Mouse (Mus musculus) adrenal gland, adult (tissue): ENCODE data around the gene BC049730.

Source experiments
- DNase-seq, 2 experiments: peaks; one replicate each; pipeline ENCODE4 v3.0.0; 2022 to 2023; ENCODE audit warnings: low spot score in 1 of 2; ENCODE audit not compliant: inconsistent age in 2 of 2

Gene BC049730

GRCm38 (mm10) chr7:24761161-24761560 lies 52.1 kb downstream of the BC049730 start:
- DNase-seq, result no peak

- no peak for DNase-seq
Measured at GRCm38 (mm10) chr7:24762574-24762973, 53.5 kb downstream of the BC049730 start.
